Mouse (Mus musculus): ENCODE measurements around the gene Selenov. TPM values are rescaled to one million over a fixed set of nuclear protein-coding genes. Genes with fewer than 3 reads are reported as not detected.

The Selenov gene
- 1.8 and 2.4 TPM in 2 replicates for polyA plus RNA-seq (2015; fragmentation: Nextera tagmentation; extraction: Ambion mirVana)

- 1% methylated on average over 52 of the region's 52 CpGs for WGBS
- Histone ChIP-seq H3K4me3 (replicated peaks) (peak within 1 kb of the TSS; percentile 32), H3K4me2 (peak within 1 kb of the TSS; percentile 59), H3K4me1 (peaks cover 26% of the 10 kb centered on the region), H3K36me3 (no peaks in the 10 kb centered on the region), H3K9me3 (replicated peaks) (no peaks in the 10 kb centered on the region), H3K27me3 (replicated peaks) (peaks cover 36% of the 10 kb centered on the region), H3K9ac (replicated peaks) (peak within 1 kb of the TSS; percentile 34), H3K27ac (replicated peaks) (no peak within 1 kb of the TSS)
- ATAC-seq (ENCODE audit: low FRiP score), result no peak; the same call in 1 of the 2 replicates
Observed at GRCm38 (mm10) chr7:28290638-28291590, at the start of gene Selenov. Gene Selenov, minus strand, starts transcription at chr7:28291186.

GRCm38 (mm10) chr7:28339213-28339917, 48.4 kb upstream of the Selenov start:
- 76% methylated on average over 19 of the region's 19 CpGs for WGBS
- H3K4me3 ChIP-seq (replicated peaks), result peak overlapping the region; percentile 74
- peak; percentile 19 for ATAC-seq (ENCODE audit: low FRiP score)
- no peaks in the 10 kb centered on the region for H3K27me3 ChIP-seq (replicated peaks)
- H3K9ac ChIP-seq (replicated peaks), result peak overlapping the region; percentile 47; the same call in 1 of the 2 replicates
- peak overlapping the region; percentile 71 for H3K4me2 ChIP-seq
- no peaks in the 10 kb centered on the region for H3K9me3 ChIP-seq (replicated peaks)
- peak overlapping the region; percentile 85 for H3K27ac ChIP-seq (replicated peaks)
- peaks cover 34% of the 10 kb centered on the region for H3K4me1 ChIP-seq
- H3K36me3 ChIP-seq, result no peaks in the 10 kb centered on the region

GRCm38 (mm10) chr7:28338108-28338998, 47.4 kb upstream of the Selenov start, which contains the start of gene Supt5:
Gene Supt5, minus strand, starts transcription at chr7:28338746.
- peaks cover 33% of the 10 kb centered on the region for H3K4me1 ChIP-seq
- peak within 1 kb of the TSS; percentile 85 for H3K27ac ChIP-seq (replicated peaks)
- peak within 1 kb of the TSS; percentile 71 for H3K4me2 ChIP-seq
- under 1% methylated on average over 77 of the region's 77 CpGs for WGBS
- no peaks in the 10 kb centered on the region; the same call in 1 of the 2 replicates for H3K36me3 ChIP-seq
- ATAC-seq (ENCODE audit: low FRiP score), result peak; percentile 99
- peak within 1 kb of the TSS; percentile 74 for H3K4me3 ChIP-seq (replicated peaks)
- H3K9me3 ChIP-seq (replicated peaks), result no peaks in the 10 kb centered on the region
- H3K9ac ChIP-seq (replicated peaks), result peak within 1 kb of the TSS; percentile 89
- no peaks in the 10 kb centered on the region for H3K27me3 ChIP-seq (replicated peaks)

- WGBS, result 92% methylated on average over 2 of the region's 2 CpGs
- Histone ChIP-seq H3K4me2 (no peak overlapping the region), H3K4me3 (replicated peaks) (no peak overlapping the region), H3K36me3 (peaks cover 12% of the 10 kb centered on the region), H3K27me3 (replicated peaks) (no peaks in the 10 kb centered on the region), H3K4me1 (peaks cover 33% of the 10 kb centered on the region), H3K27ac (replicated peaks) (no peak overlapping the region), H3K9ac (replicated peaks) (no peak overlapping the region), H3K9me3 (replicated peaks) (no peaks in the 10 kb centered on the region)
- no peak for ATAC-seq (ENCODE audit: low FRiP score)
Observed at GRCm38 (mm10) chr7:28335471-28335870, 44.5 kb upstream of the Selenov start.

GRCm38 (mm10) chr7:28334534-28334933, 43.5 kb upstream of the Selenov start:
- Histone ChIP-seq H3K9me3 (replicated peaks) (no peaks in the 10 kb centered on the region), H3K27me3 (replicated peaks) (no peaks in the 10 kb centered on the region), H3K9ac (replicated peaks) (no peak overlapping the region), H3K4me3 (replicated peaks) (no peak overlapping the region), H3K36me3 (peaks cover 20% of the 10 kb centered on the region), H3K4me2 (no peak overlapping the region), H3K4me1 (peaks cover 33% of the 10 kb centered on the region), H3K27ac (replicated peaks) (no peak overlapping the region)
- no peak for ATAC-seq (ENCODE audit: low FRiP score)
- 94% methylated on average over 4 of the region's 4 CpGs for WGBS

- 90% methylated on average over 2 of the region's 2 CpGs for WGBS
- Histone ChIP-seq H3K9me3 (replicated peaks) (no peaks in the 10 kb centered on the region), H3K9ac (replicated peaks) (no peak overlapping the region), H3K4me1 (no peaks in the 10 kb centered on the region), H3K27me3 (replicated peaks) (no peaks in the 10 kb centered on the region), H3K36me3 (peaks cover 78% of the 10 kb centered on the region), H3K27ac (replicated peaks) (no peak overlapping the region), H3K4me2 (no peak overlapping the region), H3K4me3 (replicated peaks) (no peak overlapping the region)
- no peak for ATAC-seq (ENCODE audit: low FRiP score)
Observed at GRCm38 (mm10) chr7:28328260-28328659, 37.3 kb upstream of the Selenov start.

- Histone ChIP-seq H3K27me3 (replicated peaks) (no peaks in the 10 kb centered on the region), H3K4me2 (no peak overlapping the region), H3K9me3 (replicated peaks) (no peaks in the 10 kb centered on the region), H3K4me3 (replicated peaks) (no peak overlapping the region), H3K4me1 (no peaks in the 10 kb centered on the region), H3K36me3 (peaks cover 93% of the 10 kb centered on the region), H3K27ac (replicated peaks) (no peak overlapping the region), H3K9ac (replicated peaks) (no peak overlapping the region)
- 82% methylated on average over 4 of the region's 4 CpGs for WGBS
- no peak for ATAC-seq (ENCODE audit: low FRiP score)
Observed at GRCm38 (mm10) chr7:28326457-28326856, 35.5 kb upstream of the Selenov start.

GRCm38 (mm10) chr7:28325293-28325692, 34.3 kb upstream of the Selenov start:
- Histone ChIP-seq H3K27ac (replicated peaks) (no peak overlapping the region), H3K9me3 (replicated peaks) (no peaks in the 10 kb centered on the region), H3K36me3 (peaks cover 94% of the 10 kb centered on the region), H3K27me3 (replicated peaks) (no peaks in the 10 kb centered on the region), H3K9ac (replicated peaks) (no peak overlapping the region), H3K4me3 (replicated peaks) (no peak overlapping the region), H3K4me2 (no peak overlapping the region), H3K4me1 (no peaks in the 10 kb centered on the region)
- no peak for ATAC-seq (ENCODE audit: low FRiP score)
- WGBS, result 98% methylated on average over 8 of the region's 8 CpGs

GRCm38 (mm10) chr7:28321974-28322720, 31.2 kb upstream of the Selenov start:
- Histone ChIP-seq H3K9me3 (replicated peaks) (no peaks in the 10 kb centered on the region), H3K27ac (replicated peaks) (no peak overlapping the region), H3K4me2 (no peak overlapping the region), H3K9ac (replicated peaks) (no peak overlapping the region), H3K4me1 (no peaks in the 10 kb centered on the region), H3K27me3 (replicated peaks) (no peaks in the 10 kb centered on the region), H3K4me3 (replicated peaks) (no peak overlapping the region), H3K36me3 (peaks cover 99% of the 10 kb centered on the region)
- WGBS, result 96% methylated on average over 15 of the region's 15 CpGs
- ATAC-seq (ENCODE audit: low FRiP score), result no peak

- Histone ChIP-seq H3K27me3 (replicated peaks) (no peaks in the 10 kb centered on the region), H3K27ac (replicated peaks) (no peak overlapping the region), H3K36me3 (peaks cover 94% of the 10 kb centered on the region), H3K9me3 (replicated peaks) (no peaks in the 10 kb centered on the region), H3K4me1 (no peaks in the 10 kb centered on the region), H3K4me2 (no peak overlapping the region), H3K4me3 (replicated peaks) (no peak overlapping the region), H3K9ac (replicated peaks) (no peak overlapping the region)
- 96% methylated on average over 17 of the region's 17 CpGs for WGBS
- ATAC-seq (ENCODE audit: low FRiP score), result no peak
Observed at GRCm38 (mm10) chr7:28318714-28319113, 27.7 kb upstream of the Selenov start.

Data from neural tube, embryonic 15.5 days (tissue).